Mouse (Mus musculus): ENCODE results near the gene Serbp1. TPM values are rescaled to one million over a fixed set of nuclear protein-coding genes. Genes with fewer than 3 reads are reported as not detected.

The Serbp1 gene
- total RNA-seq, 2 experiments from 2014 or later, result 238 to 241 TPM

Other genes starting within 250 kb of the Serbp1 start
- 1 to 10 TPM; 4.8 to 5.5 TPM for gene Gadd45a, start 200.7 kb upstream of the Serbp1 start, total RNA-seq (2021)
- under 1 TPM; 0.28 to 0.92 TPM for gene Il12rb2, start 138.0 kb downstream of the Serbp1 start, total RNA-seq (2021)

Data from left cerebral cortex, postnatal 10 days (tissue).